Mouse (Mus musculus) embryonic facial prominence, embryonic 14.5 days (tissue): ENCODE measurements around the gene Frmd4a. TPM values are rescaled to one million over a fixed set of nuclear protein-coding genes. Genes with fewer than 3 reads are reported as not detected.

Experiments used
- ATAC-seq: fragments of 200-750 bp; cut with Nextera tagmentation; 2 replicates; pipeline ENCODE4 v1.8.0; 2017; ENCODE audit warnings: low read depth, moderate number of reproducible peaks, moderate TSS enrichment
- DNase-seq: peaks from one replicate; pipeline ENCODE4 v3.0.0-alpha.2; 2015; ENCODE audit warnings: low spot score
- H3K27ac ChIP-seq: fragments of 300-500 bp; sonication (generic); replicated peaks from 2 replicates; pipeline ENCODE4 v1.5.1; 2014; ENCODE audit warnings: low read depth, mild to moderate bottlenecking, low read length, moderate library complexity
- H3K27me3 ChIP-seq: fragments of 300-500 bp; sonication (generic); replicated peaks from 2 replicates; pipeline ENCODE4 v1.6.1; 2014; ENCODE audit warnings: low read length; ENCODE audit not compliant: control insufficient read depth, insufficient read depth
- H3K36me3 ChIP-seq: fragments of 300-500 bp; sonication (generic); 2 replicates; pipeline ENCODE4 v1.6.1; 2014; ENCODE audit warnings: low read length, mixed read lengths; ENCODE audit not compliant: control insufficient read depth, insufficient read depth
- H3K4me1 ChIP-seq: fragments of 300-500 bp; sonication (generic); 2 replicates; pipeline ENCODE4 v1.6.1; 2014; ENCODE audit warnings: antibody characterized with exemption, low read length; ENCODE audit not compliant: control insufficient read depth, insufficient read depth
- H3K4me2 ChIP-seq: fragments of 300-500 bp; sonication (generic); 2 replicates; pipeline ENCODE4 v1.6.1; 2014; ENCODE audit warnings: low read depth, mild to moderate bottlenecking, low read length, moderate library complexity, mixed read lengths
- H3K4me3 ChIP-seq: fragments of 300-500 bp; sonication (generic); 2 replicates; pipeline ENCODE4 v1.5.1; 2014; ENCODE audit warnings: low read depth, mild to moderate bottlenecking, low read length
- H3K9ac ChIP-seq: fragments of 300-500 bp; sonication (generic); 2 replicates; pipeline ENCODE4 v1.6.1; 2014; ENCODE audit warnings: low read depth, mild to moderate bottlenecking, low read length, moderate library complexity, mixed read lengths
- H3K9me3 ChIP-seq: fragments of 300-500 bp; sonication (generic); 2 replicates; pipeline ENCODE4 v1.6.1; 2016; ENCODE audit warnings: low read length; ENCODE audit not compliant: control insufficient read depth
- WGBS: fragments of 180-500 bp; shearing (Covaris S2); extraction: QIAGEN DNeasy Blood & Tissue Kit; methylation state at CpG from one replicate; pipeline ENCODE4 v1.1.7; 2014; 5-methylcytosine and 5-hydroxymethylcytosine counted together
- polyA plus RNA-seq: library from polyadenylated mRNA; unstranded; fragments of >200 nt; fragmentation: Nextera tagmentation; extraction: Ambion mirVana; gene quantifications from 2 replicates; pipeline ENCODE4 v1.2.1, GENCODE M21; 2014

The Frmd4a gene
- polyA plus RNA-seq, 1 experiment from 2014 or later: 27.2 TPM

DNA sequence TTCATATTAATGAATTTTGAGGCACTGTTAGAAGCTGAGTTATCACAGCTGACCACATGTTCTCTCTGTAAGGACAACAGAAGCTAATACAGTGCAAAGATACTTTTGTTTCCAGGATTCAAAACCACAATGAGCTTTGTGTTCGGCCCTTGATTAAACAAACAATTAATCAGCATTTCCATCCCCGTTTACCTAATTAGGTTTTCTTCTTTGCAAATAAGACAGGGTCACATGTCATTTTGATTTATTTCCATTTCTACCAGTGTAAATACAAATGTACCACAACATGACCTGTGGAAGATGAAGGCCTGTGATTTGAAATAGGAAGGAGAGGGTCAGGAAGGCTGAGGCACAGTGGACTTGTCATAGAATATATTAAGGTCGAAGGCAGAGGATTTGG is 214.8 kb downstream of the Frmd4a start:
- DNase-seq (no peak), ATAC-seq (no peak)
- Histone ChIP-seq H3K4me1 (peaks cover 11% of the 10 kb centered on the region; the same call in 1 of the 2 replicates), H3K36me3 (no peaks in the 10 kb centered on the region), H3K4me2 (no peak overlapping the region), H3K27ac (no peak overlapping the region), H3K27me3 (no peaks in the 10 kb centered on the region), H3K9me3 (no peaks in the 10 kb centered on the region), H3K9ac (no peak overlapping the region), H3K4me3 (no peak overlapping the region)
- 43% methylated on average over 3 of the region's 3 CpGs for WGBS

- no peak overlapping the region for H3K9ac ChIP-seq
- 32% methylated on average over 10 of the region's 10 CpGs for WGBS
Measured at GRCm38 (mm10) chr2:4232761-4233322, 215.3 kb downstream of the Frmd4a start.

GRCm38 (mm10) chr2:4237686-4238085 is 220.2 kb downstream of the Frmd4a start:
- Histone ChIP-seq H3K9me3 (no peaks in the 10 kb centered on the region), H3K9ac (no peak overlapping the region), H3K27ac (no peak overlapping the region), H3K36me3 (no peaks in the 10 kb centered on the region), H3K27me3 (no peaks in the 10 kb centered on the region), H3K4me3 (no peak overlapping the region), H3K4me2 (no peak overlapping the region), H3K4me1 (no peaks in the 10 kb centered on the region)
- WGBS: 93% methylated on average over 5 of the region's 5 CpGs
- ATAC-seq (no peak), DNase-seq (no peak)

More at GRCm38 (mm10) chr2:4232761-4233322, 215.3 kb downstream of the Frmd4a start:
- H3K27ac ChIP-seq: no peak overlapping the region
- H3K27me3 ChIP-seq: no peaks in the 10 kb centered on the region
- H3K9me3 ChIP-seq: no peaks in the 10 kb centered on the region
- peak overlapping the region; percentile 1; the same call in 1 of the 2 replicates for H3K4me2 ChIP-seq
- H3K36me3 ChIP-seq: no peaks in the 10 kb centered on the region
- H3K4me3 ChIP-seq: no peak overlapping the region
- ATAC-seq: 0 out of 2 replicates have a peak, but pooled peaks have one; percentile 47
- H3K4me1 ChIP-seq: peaks cover 6% of the 10 kb centered on the region; the same call in 1 of the 2 replicates
- DNase-seq: peak; percentile 48

GRCm38 (mm10) chr2:4249723-4250122 is 232.2 kb downstream of the Frmd4a start:
- no peak overlapping the region for H3K4me2 ChIP-seq
- H3K36me3 ChIP-seq: no peaks in the 10 kb centered on the region
- peaks cover 21% of the 10 kb centered on the region for H3K4me1 ChIP-seq
- H3K9ac ChIP-seq: no peak overlapping the region
- no peaks in the 10 kb centered on the region for H3K9me3 ChIP-seq
- H3K4me3 ChIP-seq: no peak overlapping the region
- no peak overlapping the region for H3K27ac ChIP-seq
- no peaks in the 10 kb centered on the region for H3K27me3 ChIP-seq
- DNase-seq: no peak
- no peak for ATAC-seq
- WGBS: 32% methylated on average over 6 of the region's 6 CpGs

- no peak for ATAC-seq
- peak overlapping the region; percentile 73 for H3K27ac ChIP-seq
- H3K4me1 ChIP-seq: peaks cover 21% of the 10 kb centered on the region
- peak; percentile 43 for DNase-seq
- H3K9ac ChIP-seq: no peak overlapping the region
- H3K4me3 ChIP-seq: no peak overlapping the region
- no peaks in the 10 kb centered on the region for H3K9me3 ChIP-seq
- peak overlapping the region; percentile 8; the same call in 1 of the 2 replicates for H3K4me2 ChIP-seq
- no peaks in the 10 kb centered on the region for H3K27me3 ChIP-seq
- H3K36me3 ChIP-seq: no peaks in the 10 kb centered on the region
- WGBS: 28% methylated on average over 9 of the region's 9 CpGs
Measured at GRCm38 (mm10) chr2:4252541-4253291, 235.2 kb downstream of the Frmd4a start.

DNA sequence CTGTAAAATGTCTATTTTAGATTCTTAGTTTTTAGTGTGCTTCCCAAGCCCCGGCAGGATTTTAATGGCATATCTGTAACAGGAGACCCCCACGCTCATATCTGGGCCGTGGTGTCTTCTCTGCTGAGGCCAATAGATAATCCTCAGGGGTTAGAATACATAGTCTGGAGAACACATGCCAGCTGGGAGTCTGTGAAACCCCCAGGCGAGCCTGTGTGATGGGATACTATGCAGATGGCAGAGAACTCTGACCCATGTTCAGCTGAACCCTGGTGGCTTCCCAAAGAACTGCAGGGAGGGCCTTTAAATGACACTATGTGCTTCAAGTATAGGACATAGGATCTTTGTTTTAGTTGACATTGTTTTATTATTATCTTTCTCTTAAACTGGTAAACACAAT is 235.8 kb downstream of the Frmd4a start:
- H3K27ac ChIP-seq: peak overlapping the region; percentile 73
- H3K4me1 ChIP-seq: peaks cover 21% of the 10 kb centered on the region
- no peaks in the 10 kb centered on the region for H3K27me3 ChIP-seq
- H3K4me2 ChIP-seq: peak overlapping the region; percentile 8; the same call in 1 of the 2 replicates
- WGBS: 10% methylated on average over 4 of the region's 4 CpGs
- H3K9me3 ChIP-seq: no peaks in the 10 kb centered on the region
- H3K9ac ChIP-seq: no peak overlapping the region
- ATAC-seq: peak; percentile 73; the same call in 1 of the 2 replicates
- peak; percentile 73 for DNase-seq
- H3K36me3 ChIP-seq: no peaks in the 10 kb centered on the region
- H3K4me3 ChIP-seq: no peak overlapping the region

DNA sequence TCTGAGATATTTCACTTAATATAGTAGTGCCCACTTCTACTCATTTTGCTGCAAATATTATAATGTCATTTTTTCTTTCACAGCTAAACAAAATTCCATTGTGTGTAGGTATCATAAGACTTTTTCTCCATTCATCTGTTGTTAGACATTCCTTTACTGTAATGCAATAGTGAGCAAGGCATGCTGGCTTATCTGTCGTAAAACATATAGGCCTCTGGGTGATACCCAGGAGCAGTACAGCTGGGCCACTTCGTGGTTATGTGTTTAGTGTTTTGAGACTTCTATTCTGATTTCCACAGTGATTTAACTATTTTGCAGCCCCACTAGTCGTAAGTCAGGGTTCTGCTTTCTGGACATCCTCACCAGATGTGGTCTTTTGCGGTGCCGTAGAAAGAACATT is 236.6 kb downstream of the Frmd4a start:
- no peaks in the 10 kb centered on the region for H3K9me3 ChIP-seq
- DNase-seq (no peak), ATAC-seq (no peak)
- peaks cover 21% of the 10 kb centered on the region for H3K4me1 ChIP-seq
- H3K4me2 ChIP-seq: no peak overlapping the region
- H3K27me3 ChIP-seq: no peaks in the 10 kb centered on the region
- no peak overlapping the region for H3K27ac ChIP-seq
- no peak overlapping the region for H3K4me3 ChIP-seq
- no peaks in the 10 kb centered on the region for H3K36me3 ChIP-seq
- WGBS: 52% methylated on average over 5 of the region's 5 CpGs
- no peak overlapping the region for H3K9ac ChIP-seq

DNA sequence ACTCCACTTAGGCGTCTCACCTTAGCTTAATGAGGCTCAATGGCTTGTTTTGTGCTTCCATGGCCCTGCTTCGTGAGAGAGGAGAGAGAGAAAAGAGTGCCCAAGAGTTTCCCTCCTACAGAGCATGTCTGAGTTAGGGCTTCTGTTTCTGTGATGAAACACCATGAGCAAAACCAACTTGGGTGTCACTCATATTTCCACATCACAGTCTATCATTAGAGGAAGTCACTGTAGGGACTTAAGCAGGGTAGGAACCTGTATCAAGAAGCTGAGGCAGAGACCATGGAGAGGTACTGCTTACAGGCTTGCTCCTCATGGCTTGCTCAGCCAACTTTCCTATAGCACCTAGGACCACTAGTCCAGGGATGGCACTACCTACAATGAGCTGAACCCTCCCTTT is 238.7 kb downstream of the Frmd4a start:
- Histone ChIP-seq H3K27ac (no peak overlapping the region), H3K27me3 (no peaks in the 10 kb centered on the region), H3K36me3 (no peaks in the 10 kb centered on the region), H3K4me2 (no peak overlapping the region), H3K9me3 (no peaks in the 10 kb centered on the region), H3K4me1 (peaks cover 21% of the 10 kb centered on the region), H3K4me3 (no peak overlapping the region), H3K9ac (no peak overlapping the region)
- DNase-seq (no peak), ATAC-seq (no peak)
- 100% methylated on average over 2 of the region's 2 CpGs for WGBS
